Mouse (Mus musculus) neural tube, embryonic 13.5 days (tissue): ENCODE data around the gene Wasf1. TPM values are rescaled to one million over a fixed set of nuclear protein-coding genes. Genes with fewer than 3 reads are reported as not detected.

ENCODE experiments used
- polyA plus RNA-seq: library from polyadenylated mRNA; unstranded; fragments of >200 nt; fragmentation: Nextera tagmentation; extraction: Ambion mirVana; gene quantifications from 2 replicates; pipeline ENCODE4 v1.2.1, GENCODE M21; 2015

The Wasf1 gene
- polyA plus RNA-seq, 1 experiment from 2014 or later: 106 TPM

Other genes starting within 250 kb of the Wasf1 start
- gene Mettl24, start 200.2 kb upstream of the Wasf1 start, polyA plus RNA-seq: 0.70 and 0.96 TPM in 2 replicates
- 27.0 and 27.5 TPM in 2 replicates for gene Cdc40, start 164 bp upstream of the Wasf1 start, polyA plus RNA-seq
- 0.22 TPM in 1 of 2 replicates, not detected in the other for gene Gpr6, start 188.8 kb downstream of the Wasf1 start, polyA plus RNA-seq